Mouse (Mus musculus): ENCODE measurements at regions not wholly inside any gene's neighbourhood (a gene's known extent, or its start where the extent isn't known, plus 50 kb on each side); places are given as distances from the start of the nearest gene placed in this dataset.

DNA sequence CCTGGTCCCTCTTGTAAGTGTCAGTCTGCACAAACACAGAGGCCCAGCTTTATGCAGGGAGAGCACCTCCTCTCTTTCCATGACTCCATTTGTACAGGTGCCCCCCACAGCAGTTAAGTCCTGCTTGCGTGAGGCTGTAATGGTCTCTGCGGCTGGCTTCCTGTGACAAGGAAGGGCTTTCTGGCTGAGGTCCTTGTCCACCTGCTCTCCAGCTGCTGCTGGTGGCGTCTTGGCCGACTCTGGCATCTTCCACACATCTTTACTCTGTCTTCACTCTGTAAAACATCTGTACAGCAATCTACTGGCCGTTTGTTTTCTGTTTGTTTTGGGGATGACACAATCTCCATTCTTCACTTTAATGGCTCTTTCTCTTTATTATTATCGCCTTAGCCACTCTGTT, 60.8 kb downstream of the Rpusd4 start:
- DNase-seq (ENCODE audit: low spot score) = no peak
- Histone ChIP-seq H3K36me3 (replicated peaks) (no peaks in the 10 kb centered on the region), H3K4me1 (peaks cover 97% of the 10 kb centered on the region), H3K9me3 (no peaks in the 10 kb centered on the region), H3K27me3 (replicated peaks; ENCODE audit: low read depth, poor library complexity, severe bottlenecking) (peaks cover 88% of the 10 kb centered on the region), H3K4me3 (no peak overlapping the region), H3K27ac (replicated peaks) (peak overlapping the region; percentile 79)
- 54% methylated on average over 6 of the region's 6 CpGs for WGBS

DNA sequence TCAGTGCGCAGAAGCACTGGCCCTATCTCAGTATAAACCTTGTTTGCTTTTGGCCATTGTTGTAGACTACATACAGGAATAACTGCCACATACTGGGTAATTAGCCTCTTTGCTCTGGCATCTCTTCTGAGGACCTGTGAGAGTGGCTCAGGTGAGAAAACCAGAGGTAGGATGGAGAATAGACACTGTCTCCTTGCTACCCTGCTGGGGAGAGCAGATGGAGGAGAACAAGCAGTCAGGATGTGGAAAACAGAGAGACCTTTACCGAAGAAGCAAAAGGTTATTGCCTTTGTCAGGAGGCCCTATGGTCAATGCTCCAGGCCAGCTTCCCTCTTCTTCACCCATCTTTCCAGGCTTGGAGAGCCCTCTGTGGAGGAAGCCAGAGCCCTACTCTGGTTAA, 62.7 kb downstream of the Rpusd4 start:
- peaks cover 97% of the 10 kb centered on the region for H3K4me1 ChIP-seq
- H3K27ac ChIP-seq (replicated peaks) = peak overlapping the region; percentile 85
- H3K27me3 ChIP-seq (replicated peaks; ENCODE audit: low read depth, poor library complexity, severe bottlenecking) = peaks cover 88% of the 10 kb centered on the region
- DNase-seq (ENCODE audit: low spot score) = no peak
- H3K36me3 ChIP-seq (replicated peaks) = no peaks in the 10 kb centered on the region
- WGBS = 84% methylated on average over 2 of the region's 2 CpGs
- H3K4me3 ChIP-seq = no peak overlapping the region
- H3K9me3 ChIP-seq = no peaks in the 10 kb centered on the region

DNA sequence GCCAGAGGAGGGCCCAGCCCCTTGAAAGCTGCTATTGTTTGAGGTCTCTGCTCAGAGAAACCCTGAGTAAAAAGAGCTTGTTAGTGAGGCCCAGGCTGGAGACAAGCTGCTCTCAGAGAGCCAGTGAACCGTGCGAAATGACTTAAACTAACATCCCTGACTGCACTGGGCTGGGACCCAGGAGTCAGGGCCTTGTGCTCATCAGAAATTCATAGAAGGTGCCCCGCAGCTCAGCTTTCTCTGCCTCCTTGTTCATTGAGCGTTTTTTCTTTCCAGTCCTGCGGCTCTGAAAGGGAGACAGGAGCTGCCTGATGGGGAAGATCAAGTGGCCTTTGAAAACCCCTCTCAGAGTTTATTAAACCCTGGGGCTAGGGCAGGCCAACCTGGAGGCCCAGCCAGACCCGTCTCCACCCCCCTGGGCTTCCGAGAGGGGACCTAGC, 63.6 kb downstream of the Rpusd4 start:
- DNase-seq (ENCODE audit: low spot score) = peak; percentile 77
- Histone ChIP-seq H3K4me1 (peaks cover 98% of the 10 kb centered on the region), H3K9me3 (no peaks in the 10 kb centered on the region), H3K36me3 (replicated peaks) (no peaks in the 10 kb centered on the region), H3K27ac (replicated peaks) (peak overlapping the region; percentile 85), H3K4me3 (0 out of 2 replicates have a peak overlapping the region, but pooled peaks have one; percentile 11), H3K27me3 (replicated peaks; ENCODE audit: low read depth, poor library complexity, severe bottlenecking) (peaks cover 94% of the 10 kb centered on the region)
- 7% methylated on average over 7 of the region's 7 CpGs for WGBS

DNA sequence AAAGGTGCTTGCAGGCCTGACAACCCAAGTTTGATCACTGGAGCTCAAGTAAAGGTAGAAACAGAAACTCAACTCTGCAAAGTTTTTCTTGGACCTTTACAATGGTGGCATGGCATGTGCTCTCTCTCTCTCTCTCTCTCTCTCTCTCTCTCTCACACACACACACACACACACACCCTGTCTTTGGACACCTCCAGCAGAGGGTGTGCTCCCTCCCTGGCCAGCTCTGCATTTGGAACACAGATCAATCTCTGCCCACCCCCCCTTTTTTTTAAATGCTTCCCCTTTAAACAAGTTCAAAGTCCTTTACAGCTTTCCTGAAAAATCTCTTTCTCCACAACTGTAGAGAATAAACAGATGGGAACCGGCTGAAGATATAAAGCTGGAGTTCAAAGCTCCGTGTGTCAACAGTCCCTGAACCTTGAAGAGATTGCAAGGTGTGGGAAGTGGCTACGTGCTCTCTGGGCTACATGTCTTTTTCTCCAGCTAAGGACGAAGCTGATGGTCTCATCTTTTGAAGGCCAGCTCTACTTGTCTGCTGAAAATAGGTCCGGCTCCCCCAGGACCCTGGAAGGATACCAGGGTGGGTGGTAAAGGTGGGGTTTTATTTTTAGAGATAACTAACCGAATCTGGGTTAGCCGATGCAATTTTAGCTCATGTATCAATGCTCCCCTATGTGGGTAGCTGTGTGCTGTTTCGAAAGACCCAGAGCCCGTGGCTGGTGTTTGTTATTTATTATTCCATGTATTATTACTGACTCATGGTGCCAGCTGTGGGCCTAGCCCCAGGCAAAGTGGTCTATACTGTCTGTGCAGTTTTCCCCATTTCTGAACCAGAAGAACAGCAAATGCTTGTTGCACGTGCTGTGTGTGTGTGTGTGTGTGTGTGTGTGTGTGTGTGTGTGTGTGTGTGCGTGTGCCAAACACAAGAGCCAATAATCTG, 65.3 kb downstream of the Rpusd4 start:
- Histone ChIP-seq H3K4me1 (peaks cover 90% of the 10 kb centered on the region), H3K27me3 (replicated peaks; ENCODE audit: low read depth, poor library complexity, severe bottlenecking) (peaks cover 87% of the 10 kb centered on the region), H3K27ac (replicated peaks) (peak overlapping the region; percentile 85; the same call in 1 of the 2 replicates), H3K36me3 (replicated peaks) (no peaks in the 10 kb centered on the region), H3K9me3 (no peaks in the 10 kb centered on the region), H3K4me3 (no peak overlapping the region)
- no peak for DNase-seq (ENCODE audit: low spot score)
- WGBS = 71% methylated on average over 11 of the region's 11 CpGs

DNA sequence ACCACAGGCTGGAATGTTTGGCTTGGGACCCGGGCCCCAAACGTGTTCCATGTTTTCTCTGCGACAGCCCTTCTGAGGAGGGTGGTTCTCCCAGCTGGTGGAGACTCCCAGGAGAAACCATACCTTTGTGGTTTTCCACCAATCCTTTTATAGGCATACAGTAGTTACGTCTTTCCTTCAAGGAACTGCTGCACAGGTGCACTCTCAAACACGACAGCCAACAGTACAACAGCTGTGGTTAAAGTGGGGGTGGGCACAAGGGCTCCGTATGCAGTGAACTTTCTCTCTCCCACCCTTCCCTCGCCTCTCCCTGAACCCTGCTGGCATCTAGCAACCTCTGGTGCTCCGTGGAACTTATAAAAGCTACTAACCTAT, 66.0 kb downstream of the Rpusd4 start:
- H3K4me3 ChIP-seq = no peak overlapping the region
- peak overlapping the region; percentile 48; the same call in 1 of the 2 replicates for H3K27ac ChIP-seq (replicated peaks)
- H3K9me3 ChIP-seq = no peaks in the 10 kb centered on the region
- DNase-seq (ENCODE audit: low spot score) = no peak
- H3K36me3 ChIP-seq (replicated peaks) = no peaks in the 10 kb centered on the region
- WGBS = 71% methylated on average over 8 of the region's 8 CpGs
- peaks cover 87% of the 10 kb centered on the region for H3K27me3 ChIP-seq (replicated peaks; ENCODE audit: low read depth, poor library complexity, severe bottlenecking)
- H3K4me1 ChIP-seq = peaks cover 91% of the 10 kb centered on the region

DNA sequence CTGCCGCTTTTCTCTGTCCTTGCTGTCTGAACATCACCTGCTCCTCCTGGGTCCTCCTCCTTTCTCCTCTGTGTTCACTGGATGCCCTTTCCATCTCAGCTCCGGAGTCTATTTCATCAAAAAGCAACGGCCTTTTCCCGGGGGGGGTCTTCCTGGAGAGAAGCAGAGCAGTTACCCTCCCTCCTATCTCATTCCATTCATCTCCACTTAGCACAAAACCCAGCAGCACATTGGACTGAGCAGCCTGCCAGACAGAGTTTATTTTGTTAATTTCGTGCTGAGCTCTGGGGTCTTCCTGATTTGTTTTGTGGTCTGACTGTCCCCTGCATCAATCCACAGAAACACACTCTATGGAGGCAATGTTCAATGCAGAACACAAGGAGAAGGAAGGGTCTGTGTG, 66.9 kb downstream of the Rpusd4 start:
- DNase-seq (ENCODE audit: low spot score) = no peak
- peaks cover 90% of the 10 kb centered on the region for H3K4me1 ChIP-seq
- peak overlapping the region; percentile 68 for H3K27ac ChIP-seq (replicated peaks)
- peaks cover 86% of the 10 kb centered on the region for H3K27me3 ChIP-seq (replicated peaks; ENCODE audit: low read depth, poor library complexity, severe bottlenecking)
- 67% methylated on average over 5 of the region's 5 CpGs for WGBS
- no peak overlapping the region for H3K4me3 ChIP-seq
- no peaks in the 10 kb centered on the region for H3K36me3 ChIP-seq (replicated peaks)
- no peaks in the 10 kb centered on the region for H3K9me3 ChIP-seq

DNA sequence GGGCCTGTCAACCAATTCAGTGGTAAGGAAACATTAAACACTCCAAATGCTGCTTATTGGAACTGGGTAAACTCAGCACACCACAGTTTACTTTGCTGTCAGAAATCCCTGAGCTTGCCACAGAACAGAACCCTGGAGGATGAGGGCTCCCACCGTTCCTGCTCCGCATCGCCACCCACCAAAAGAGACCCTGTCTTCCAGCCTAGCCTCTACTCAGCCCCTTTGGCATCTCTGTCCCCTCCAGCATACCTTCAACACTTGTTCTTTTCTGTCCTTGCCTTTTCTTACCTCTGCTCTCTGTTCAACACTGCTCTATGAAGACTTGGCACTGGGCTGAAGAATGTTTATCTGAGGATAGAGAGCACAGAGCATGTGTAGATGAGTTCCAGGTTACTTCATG, 67.5 kb downstream of the Rpusd4 start:
- Histone ChIP-seq H3K27me3 (replicated peaks; ENCODE audit: low read depth, poor library complexity, severe bottlenecking) (peaks cover 86% of the 10 kb centered on the region), H3K36me3 (replicated peaks) (no peaks in the 10 kb centered on the region), H3K4me3 (no peak overlapping the region), H3K9me3 (no peaks in the 10 kb centered on the region), H3K4me1 (peaks cover 90% of the 10 kb centered on the region), H3K27ac (replicated peaks) (peak overlapping the region; percentile 68)
- WGBS = 71% methylated on average over 3 of the region's 3 CpGs
- no peak for DNase-seq (ENCODE audit: low spot score)

DNA sequence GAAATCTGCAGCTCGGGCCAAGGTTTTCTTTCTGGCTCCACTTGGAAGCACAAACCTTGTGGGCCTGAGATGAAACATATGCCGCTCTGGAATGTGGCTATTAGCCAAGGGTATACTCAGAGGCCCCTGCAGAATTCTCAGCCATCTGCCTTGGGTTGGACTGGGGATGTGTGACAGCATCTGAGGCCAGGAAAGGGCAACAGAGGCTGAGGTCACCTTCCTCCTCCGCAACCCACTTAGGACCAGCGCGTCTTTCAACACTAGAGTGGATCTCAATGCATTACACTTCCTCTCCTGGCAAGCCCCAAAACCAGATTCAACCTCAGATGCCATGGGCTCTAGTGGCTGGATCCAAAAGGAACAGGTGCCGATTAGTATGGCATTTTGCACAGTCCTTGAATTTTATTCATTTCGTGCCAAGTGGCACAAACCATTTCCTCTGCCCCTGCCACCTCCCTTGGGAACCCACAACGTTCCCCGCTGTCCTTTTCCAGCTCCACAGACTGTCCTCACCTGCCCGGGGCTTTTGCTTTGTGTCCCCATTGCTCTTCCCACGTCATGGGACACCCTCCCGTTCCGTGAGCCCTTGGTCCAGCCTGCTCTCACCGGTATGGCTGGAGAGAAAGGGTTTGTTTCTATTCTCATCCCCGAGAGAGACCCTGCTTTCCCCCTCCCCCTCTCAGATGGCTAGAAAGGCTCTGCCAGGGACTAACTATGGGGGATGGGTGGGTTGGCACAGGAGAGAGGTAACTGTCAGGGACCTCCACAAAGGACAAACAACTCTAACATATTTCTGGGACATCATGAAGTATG, 68.4 kb downstream of the Rpusd4 start:
- whole genome bisulfite sequencing = 55% methylated on average over 15 of the region's 15 CpGs

DNA sequence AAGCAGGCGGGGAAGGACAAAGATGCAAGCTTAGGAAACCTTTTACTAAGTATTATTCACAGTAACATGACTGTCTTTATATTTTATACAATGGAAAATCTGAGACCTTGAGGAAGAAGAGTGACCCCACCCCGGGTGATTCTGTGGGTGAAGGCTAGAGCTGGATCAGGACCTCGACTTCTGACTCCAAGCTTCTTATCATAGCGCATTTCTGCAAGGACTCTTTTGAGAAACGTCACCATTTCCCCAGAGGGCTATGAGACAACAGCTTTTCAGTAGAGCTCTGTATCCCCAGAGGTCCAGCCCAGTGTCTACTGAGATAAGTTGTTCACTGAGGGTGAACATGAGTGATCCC, 69.0 kb downstream of the Rpusd4 start:
- DNase-seq (ENCODE audit: low spot score) = no peak
- Histone ChIP-seq H3K27me3 (replicated peaks; ENCODE audit: low read depth, poor library complexity, severe bottlenecking) (peaks cover 78% of the 10 kb centered on the region), H3K36me3 (replicated peaks) (no peaks in the 10 kb centered on the region), H3K27ac (replicated peaks) (peak overlapping the region; percentile 68; the same call in 1 of the 2 replicates), H3K9me3 (no peaks in the 10 kb centered on the region), H3K4me1 (peaks cover 90% of the 10 kb centered on the region), H3K4me3 (no peak overlapping the region)
- WGBS = 73% methylated on average over 5 of the region's 5 CpGs

More for the DNA sequence above, 68.4 kb downstream of the Rpusd4 start:
- H3K4me3 ChIP-seq = no peak overlapping the region
- H3K27me3 ChIP-seq (replicated peaks; ENCODE audit: low read depth, poor library complexity, severe bottlenecking) = peaks cover 81% of the 10 kb centered on the region
- H3K36me3 ChIP-seq (replicated peaks) = no peaks in the 10 kb centered on the region
- DNase-seq (ENCODE audit: low spot score) = peak; percentile 61
- no peaks in the 10 kb centered on the region for H3K9me3 ChIP-seq
- peaks cover 90% of the 10 kb centered on the region for H3K4me1 ChIP-seq
- H3K27ac ChIP-seq (replicated peaks) = peak overlapping the region; percentile 68

DNA sequence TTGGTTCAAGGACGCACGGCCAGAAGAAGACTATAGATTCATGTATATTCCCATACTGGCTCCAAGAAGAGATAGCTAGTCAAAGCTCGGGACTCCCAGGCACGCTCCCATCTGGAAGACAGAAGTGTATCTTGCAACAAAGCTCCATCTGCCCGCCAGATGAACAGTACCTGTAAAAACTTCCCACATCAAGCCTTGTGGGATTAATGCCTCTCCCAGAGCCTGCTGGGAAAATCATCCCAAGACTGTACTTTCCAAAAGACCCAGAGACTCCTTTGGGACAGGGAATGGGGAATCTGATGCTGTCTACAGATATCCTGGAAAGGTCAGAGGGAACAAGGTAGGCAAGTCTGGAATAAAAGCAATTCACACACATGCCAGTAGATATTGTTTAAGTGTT, 71.2 kb downstream of the Rpusd4 start:
- Histone ChIP-seq H3K27me3 (replicated peaks; ENCODE audit: low read depth, poor library complexity, severe bottlenecking) (peaks cover 60% of the 10 kb centered on the region), H3K27ac (replicated peaks) (no peak overlapping the region), H3K4me1 (peaks cover 86% of the 10 kb centered on the region), H3K9me3 (no peaks in the 10 kb centered on the region), H3K4me3 (no peak overlapping the region), H3K36me3 (replicated peaks) (no peaks in the 10 kb centered on the region)
- peak; percentile 21 for DNase-seq (ENCODE audit: low spot score)
- WGBS = 76% methylated on average over 5 of the region's 5 CpGs

DNA sequence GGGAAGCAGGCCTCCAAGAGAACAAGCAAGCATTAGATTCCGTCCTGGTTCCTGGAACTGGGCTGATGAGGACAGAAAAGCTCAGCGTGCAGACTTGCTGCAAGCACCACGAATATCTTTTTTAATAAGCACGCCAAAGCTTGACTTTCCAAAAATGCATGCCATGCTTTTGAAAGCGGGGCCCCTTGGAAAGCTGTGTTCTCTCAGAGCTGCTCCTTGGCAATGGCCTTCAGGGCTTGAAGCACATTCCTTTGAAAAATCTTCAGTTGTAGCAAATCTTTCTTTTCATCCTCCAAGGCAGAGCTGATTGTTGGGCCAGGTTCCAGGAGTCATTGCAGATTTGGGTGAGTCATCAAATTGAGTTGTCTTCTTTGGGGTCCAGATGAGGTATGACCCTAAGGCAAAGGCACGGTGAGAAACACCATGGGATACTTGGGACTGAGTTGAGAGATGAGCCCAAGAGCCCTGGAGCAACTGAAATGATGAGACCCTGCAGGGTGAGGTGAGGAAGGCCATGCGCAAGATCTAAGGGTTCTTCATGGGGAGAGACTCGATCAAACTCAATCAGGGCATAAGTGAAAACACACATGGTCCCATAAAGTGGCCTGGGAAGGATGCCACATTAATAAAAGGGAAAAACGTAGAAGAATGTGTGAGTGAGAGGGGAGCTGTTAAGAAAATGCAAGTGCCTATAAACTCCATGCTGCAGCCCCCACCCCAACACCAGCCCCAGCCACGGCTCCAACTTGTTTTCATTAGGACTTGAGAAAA, 72.0 kb downstream of the Rpusd4 start:
- Histone ChIP-seq H3K27me3 (replicated peaks; ENCODE audit: low read depth, poor library complexity, severe bottlenecking) (peaks cover 58% of the 10 kb centered on the region), H3K9me3 (no peaks in the 10 kb centered on the region), H3K4me1 (peaks cover 84% of the 10 kb centered on the region), H3K36me3 (replicated peaks) (no peaks in the 10 kb centered on the region), H3K4me3 (no peak overlapping the region), H3K27ac (replicated peaks) (peak overlapping the region; percentile 26; the same call in 1 of the 2 replicates)
- peak; percentile 7 for DNase-seq (ENCODE audit: low spot score)
- WGBS = 78% methylated on average over 10 of the region's 10 CpGs

DNA sequence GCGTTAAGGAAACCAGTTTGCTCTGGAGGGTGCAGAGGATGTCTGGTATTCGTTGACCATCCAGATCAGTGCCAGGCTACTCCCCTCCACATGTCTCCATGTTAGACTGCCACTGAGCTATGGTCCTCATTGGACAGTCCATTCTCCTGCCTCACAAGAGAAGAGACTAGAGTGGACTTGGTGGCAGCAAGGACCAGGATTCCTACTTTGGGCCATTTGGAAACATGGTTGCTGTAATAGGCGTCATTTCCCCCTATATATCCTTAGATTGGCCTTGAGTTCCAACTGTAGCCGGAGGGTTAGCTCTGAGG, 72.6 kb downstream of the Rpusd4 start:
- peaks cover 80% of the 10 kb centered on the region for H3K4me1 ChIP-seq
- H3K27ac ChIP-seq (replicated peaks) = peak overlapping the region; percentile 59; the same call in 1 of the 2 replicates

More for the DNA sequence above, 72.6 kb downstream of the Rpusd4 start:
- Histone ChIP-seq H3K4me3 (no peak overlapping the region), H3K36me3 (replicated peaks) (no peaks in the 10 kb centered on the region), H3K9me3 (no peaks in the 10 kb centered on the region), H3K27me3 (replicated peaks; ENCODE audit: low read depth, poor library complexity, severe bottlenecking) (peaks cover 58% of the 10 kb centered on the region)
- peak; percentile 9 for DNase-seq (ENCODE audit: low spot score)
- 80% methylated on average over 4 of the region's 4 CpGs for WGBS
